Mouse (Mus musculus): ENCODE data around the gene Pin1.
A peak's percentile ranks its signal among the peaks of the same experiment; 100 is the strongest.
"Not testable (repeated sequence)": the region's sequence is repeated elsewhere in the genome, so short reads cannot be mapped to it uniquely, and the experiment has no call there.

The Pin1 gene

DNA sequence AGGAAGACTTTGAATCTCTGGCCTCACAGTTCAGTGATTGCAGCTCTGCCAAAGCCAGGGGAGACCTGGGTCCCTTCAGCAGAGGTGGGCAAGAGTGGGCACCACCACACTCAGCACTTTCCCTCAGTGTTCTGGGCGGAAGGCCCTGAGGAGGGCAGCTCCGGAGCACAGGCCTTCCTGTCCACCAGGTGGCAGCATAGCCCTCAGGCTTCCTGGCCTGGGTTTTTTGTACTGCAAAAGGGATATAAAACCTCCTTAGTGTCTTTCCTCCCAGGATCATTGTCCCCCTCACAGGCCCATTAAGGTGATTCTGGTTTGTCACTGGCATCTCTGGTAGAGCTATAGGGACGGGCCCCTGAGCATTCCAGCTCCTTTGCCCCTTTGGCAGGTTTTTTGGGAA is 10.4 kb downstream of the Pin1 start:
- no peak for DNase-seq (ENCODE audit: low spot score)

DNA sequence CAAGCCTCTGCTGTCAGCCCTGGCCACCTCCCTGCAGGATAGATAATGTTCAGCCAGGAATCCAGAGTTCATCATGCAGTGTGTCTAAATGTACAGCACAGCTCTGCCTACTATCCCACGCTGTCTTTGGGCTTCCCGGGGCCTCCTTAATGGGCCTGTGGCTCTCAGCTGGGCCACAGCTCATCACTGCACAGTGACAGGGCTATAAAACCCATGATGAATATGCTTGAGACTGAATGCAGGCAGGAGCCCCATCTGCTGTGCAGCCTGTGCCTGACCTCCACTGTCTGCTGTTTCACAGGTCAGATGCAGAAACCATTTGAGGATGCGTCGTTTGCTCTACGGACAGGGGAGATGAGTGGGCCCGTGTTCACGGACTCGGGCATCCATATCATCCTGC is 11.0 kb downstream of the Pin1 start:
- no peak for DNase-seq (ENCODE audit: low spot score)

DNA sequence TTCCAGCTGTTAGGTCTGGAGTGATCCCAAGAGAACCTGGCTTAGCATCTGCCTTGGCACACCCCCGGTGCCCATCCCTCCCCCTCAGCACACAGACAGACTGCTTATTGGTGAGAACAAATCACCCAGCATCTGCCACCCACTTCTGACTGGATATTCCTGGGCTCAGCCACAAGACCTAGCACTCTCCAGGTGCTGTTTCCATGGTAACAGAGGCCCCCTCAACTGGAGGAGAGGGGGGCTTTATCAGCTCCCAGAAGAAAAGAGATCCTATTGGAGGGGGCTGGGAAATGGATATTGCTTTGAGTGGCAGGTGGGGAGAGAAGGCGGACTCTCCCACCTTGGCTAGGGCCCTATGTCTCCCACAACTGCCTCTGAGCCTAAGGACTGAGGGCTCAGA is 12.1 kb downstream of the Pin1 start:
- no peak for DNase-seq (ENCODE audit: low spot score)

DNA sequence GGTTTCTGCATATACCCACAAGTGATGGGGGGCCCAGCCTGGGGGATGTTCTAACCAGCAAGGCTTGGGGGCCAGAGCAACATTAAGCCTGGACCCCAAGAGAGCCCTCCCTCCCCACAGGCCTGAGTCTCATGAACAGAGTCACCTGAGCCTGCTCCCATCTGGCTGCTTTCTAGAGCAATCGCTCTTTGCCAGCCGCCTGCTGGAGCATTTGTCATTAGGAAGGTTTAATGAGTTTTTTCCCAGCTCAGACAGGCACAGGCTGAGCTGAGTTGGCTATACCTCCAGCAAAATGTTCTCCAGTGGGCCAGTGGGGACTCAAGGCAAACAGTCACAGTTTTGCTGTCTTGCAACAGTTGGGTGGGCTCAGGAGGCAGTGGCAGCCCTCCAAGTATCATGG is 12.5 kb downstream of the Pin1 start:
- no peak for DNase-seq (ENCODE audit: low spot score)

DNA sequence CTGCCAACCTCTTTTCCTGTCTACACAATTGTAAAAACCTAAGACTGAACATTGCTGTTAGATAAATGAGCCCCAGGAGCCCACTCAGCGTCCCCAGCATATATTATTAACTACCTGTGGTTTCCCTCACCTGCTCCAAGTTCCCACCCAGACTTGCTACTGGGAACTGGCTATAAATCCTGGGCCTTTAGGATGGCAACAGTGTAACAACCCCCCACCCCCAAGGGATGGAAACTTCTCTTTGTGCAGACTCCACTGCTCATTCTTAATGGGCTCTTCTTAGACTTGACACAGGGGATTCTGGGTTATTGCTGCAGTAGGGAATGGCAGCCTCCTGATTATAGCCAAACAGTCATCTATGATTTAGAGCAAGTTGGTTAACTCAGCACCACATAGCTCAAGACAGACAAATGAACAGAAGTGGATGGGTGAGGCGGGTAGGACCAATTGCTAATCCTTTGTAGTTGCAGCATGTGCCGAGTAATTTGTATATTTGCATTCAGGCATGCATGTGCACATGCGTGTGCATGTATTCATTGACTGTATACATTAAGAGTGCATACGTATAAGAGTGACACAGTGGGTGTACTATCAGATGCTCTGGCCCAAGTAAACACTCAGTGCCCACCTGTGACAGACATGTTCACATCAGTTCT is 13.2 kb downstream of the Pin1 start:
- peak; percentile 68 for DNase-seq (ENCODE audit: low spot score)

DNA sequence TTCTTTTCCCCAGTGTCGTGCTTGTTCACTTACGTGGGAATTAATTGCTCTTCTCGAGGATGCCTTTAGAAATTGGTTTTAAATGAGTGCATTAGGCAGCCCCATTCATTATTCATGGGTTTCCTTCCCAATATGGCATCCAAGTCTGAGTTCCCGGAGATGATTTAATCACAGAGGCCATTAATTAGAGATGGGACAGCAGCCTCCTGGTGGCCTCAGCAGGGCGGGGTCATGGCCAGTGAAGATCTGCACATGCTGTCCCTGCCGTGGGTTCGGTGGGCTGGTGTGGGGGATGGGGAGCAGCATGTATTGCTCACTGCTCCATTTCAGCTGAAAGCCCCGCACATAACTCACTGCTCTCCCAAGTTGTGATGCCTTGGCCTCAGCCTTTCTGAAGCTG is 14.0 kb downstream of the Pin1 start:
- no peak for DNase-seq (ENCODE audit: low spot score)

DNA sequence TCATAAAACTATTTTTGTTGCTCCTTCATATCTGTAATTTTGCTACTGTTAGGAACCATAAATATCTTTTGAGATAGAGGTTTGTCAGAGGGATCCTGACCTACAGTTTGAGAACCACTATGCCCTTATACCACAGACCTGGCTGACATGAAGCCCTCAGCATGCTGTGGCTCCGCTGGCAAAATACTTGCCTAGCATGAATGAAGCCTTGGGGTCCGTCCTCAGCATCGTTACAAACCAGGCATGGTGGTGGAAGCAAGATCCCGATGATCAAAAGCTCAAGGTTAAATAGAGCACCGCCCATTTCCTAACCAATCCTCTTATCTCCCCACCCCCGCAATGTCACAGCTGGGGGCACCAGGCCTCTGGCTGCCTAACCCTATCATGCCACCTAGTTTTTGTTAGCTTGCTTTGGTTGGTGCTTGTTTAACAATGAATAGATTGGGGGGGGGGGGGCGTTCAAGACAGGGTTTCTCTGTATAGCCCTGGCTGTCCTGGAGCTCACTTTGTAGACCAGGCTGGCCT is 14.7 kb downstream of the Pin1 start:
- DNase-seq (ENCODE audit: low spot score): no peak

DNA sequence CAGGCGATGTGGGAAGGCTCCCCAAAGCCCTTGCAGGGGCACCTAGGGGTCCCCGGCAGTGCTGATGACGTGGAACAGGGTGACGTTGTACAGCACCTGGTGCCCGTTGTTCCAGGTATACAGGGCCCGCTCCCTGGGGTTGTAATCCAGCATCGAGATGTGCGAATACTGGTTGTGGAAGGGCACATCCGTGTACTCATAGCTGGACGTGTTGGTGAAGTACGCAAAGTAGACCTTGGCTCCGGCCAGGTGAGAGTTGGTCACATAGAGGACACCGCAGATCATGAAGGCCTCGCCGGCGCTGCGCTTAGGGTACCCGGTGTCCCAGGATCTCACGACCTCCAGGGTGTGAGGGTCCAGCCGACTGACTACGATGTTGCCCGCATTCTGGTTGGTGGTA is 16.2 kb downstream of the Pin1 start:
- DNase-seq (ENCODE audit: low spot score): no peak

DNA sequence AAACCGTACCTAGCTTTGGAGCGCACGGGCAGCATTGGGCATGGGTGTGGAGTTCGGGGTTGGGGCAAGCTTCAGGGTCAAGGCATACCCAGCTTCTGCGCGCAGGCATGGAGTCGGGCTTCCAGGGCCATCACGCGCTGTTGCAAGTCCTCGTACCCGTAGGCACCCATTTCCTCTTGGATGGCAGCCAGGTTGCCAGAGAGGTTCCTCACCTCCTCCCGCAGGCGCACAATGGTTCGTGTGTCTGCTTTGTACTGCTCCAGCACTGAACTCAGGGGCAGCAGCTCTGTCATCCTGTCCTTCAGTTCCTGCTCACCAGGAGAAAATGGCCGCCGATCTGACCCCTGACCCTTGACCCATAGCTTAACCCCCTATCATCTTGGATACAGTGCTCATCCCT is 20.2 kb downstream of the Pin1 start:
- DNase-seq (ENCODE audit: low spot score): no peak

DNA sequence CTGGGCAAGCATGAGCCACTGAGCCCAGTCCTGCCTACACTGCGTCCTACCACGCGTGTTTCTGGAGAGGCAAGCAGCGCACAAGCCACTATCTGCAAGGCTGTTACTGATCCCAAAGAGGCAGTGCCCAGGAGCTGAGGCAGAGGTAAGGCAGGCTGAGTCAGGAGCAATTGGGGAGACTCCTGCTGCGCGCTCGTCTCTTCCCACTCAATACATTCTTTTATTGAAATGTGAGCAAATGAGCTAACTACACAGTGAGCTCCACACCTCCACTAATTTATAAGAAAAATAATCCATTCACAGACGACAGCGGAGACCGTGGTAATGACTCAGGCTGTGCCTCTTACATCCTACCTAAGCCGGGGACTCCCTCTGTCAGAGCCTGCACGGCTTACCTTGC is 26.0 kb downstream of the Pin1 start:
- no peak for DNase-seq (ENCODE audit: low spot score)

DNA sequence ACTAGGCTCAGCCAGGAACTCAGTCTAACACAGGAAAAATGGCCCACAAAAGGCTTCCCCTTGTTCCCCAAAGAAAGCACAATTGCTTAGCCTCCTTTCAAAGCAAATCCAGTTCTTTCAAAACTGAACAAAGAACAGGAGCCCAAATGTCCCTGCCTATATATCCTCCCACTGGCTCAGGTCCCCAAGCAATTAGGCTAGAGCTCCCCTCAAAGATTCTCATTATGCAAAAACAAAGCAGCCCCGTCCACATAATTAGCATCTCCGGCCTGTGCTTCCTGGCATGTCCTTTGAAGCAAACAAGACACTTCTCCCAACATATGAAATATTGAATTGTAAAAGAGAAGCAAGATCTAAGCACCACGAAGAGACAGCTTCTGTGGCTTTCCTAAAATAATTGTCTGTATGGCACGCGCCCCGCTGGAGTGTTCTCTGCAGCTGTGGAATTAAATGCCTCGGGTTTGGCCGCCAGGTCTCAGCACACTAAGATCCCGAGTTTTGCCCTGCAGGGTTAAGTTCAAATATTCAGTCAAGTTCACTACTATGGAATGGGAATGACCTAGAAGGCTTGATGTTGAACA is 28.6 kb downstream of the Pin1 start:
- DNase-seq (ENCODE audit: low spot score): no peak

DNA sequence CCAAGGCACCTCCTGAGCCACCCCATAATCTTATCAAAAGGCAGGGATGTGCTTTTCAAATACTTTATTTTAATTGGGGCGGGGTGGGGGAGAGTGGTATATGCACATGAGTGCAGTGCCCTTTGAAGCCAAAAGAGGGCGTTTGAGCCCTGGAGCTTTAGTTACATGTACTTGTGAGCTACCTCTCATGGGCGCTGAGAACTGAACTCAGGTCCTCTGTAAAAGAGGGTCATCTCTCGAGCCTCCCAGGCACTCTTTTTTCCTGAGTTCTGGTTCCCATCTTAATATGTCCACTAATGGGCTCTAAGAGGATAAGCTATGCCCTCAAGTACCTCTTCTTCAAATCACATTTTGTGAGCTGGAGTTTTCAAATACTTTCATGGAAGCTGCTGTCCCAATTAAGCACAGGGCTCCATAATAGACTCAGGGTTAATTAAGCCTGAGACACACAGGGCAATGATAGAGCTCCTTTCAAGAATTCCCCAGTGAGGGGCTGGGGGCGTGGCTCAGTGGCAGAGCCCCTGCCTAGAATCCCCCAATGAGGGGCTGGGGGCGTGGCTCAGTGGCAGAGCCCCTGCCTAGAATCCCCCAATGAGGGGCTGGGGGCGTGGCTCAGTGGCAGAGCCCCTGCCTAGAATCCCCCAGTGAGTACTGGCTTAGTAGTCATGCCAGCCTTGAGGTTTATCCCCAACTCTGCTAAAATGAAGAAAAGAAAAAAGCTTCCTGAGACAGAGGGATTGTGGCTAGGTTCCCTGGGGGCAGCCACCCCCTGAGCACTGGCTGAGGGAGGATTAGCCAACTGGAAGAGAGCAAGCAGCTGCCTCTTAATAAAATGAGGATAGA is 29.9 kb downstream of the Pin1 start:
- DNase-seq (ENCODE audit: low spot score): no peak

DNA sequence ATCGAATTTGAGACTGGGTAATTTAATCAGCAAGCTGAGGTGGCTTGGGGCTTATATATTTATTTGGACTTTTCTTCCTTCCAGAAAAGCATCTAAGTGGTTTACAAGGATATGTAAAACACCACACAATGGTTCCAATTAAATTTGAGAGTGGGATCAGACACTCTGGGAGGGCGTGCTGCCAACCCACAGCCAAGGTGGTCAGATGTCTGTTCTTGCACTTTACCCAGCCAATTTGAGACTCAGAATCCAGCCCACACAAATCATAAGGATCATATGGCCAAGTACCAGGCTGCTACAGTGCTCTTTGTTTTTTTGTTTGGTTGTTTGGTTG is 30.5 kb downstream of the Pin1 start:
- no peak for DNase-seq (ENCODE audit: low spot score)

DNA sequence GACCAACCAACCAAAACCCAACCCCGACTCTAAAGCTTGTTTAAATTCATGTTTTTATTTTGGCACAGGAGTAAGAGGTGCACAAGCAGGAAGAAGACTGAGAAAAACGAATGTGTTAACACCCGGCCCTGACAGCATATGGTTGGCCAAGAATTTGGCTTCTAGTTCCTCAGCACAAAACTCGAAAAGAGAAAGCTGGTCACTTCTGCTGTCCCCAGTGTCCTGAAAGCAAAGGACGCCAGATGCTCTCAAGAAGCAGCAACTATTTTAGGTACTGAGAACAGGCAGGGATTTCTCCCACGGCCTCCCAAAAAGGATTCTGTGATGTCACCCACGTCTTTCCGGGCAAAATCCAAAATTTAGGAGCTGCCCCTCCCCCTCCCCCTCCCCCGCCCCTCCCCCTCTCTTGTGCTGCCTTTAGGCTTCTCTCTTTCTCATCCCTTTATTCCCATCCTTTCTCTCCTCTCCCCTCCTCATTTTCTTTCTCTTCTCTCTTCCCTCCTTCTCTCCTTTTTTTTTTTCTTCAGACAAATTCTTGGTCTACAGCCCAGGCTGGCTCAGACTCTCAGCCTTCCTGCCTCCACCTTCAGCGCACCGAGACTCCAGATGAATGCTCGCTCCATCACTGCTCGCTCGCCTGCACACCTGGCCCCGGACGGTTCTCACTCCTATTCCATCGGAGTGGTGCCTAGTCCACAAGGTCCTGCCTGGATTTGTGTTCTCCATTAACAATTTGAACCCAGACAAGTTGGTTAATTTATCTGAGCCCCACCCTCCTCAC is 33.4 kb downstream of the Pin1 start:
- no peak for DNase-seq (ENCODE audit: low spot score)

DNA sequence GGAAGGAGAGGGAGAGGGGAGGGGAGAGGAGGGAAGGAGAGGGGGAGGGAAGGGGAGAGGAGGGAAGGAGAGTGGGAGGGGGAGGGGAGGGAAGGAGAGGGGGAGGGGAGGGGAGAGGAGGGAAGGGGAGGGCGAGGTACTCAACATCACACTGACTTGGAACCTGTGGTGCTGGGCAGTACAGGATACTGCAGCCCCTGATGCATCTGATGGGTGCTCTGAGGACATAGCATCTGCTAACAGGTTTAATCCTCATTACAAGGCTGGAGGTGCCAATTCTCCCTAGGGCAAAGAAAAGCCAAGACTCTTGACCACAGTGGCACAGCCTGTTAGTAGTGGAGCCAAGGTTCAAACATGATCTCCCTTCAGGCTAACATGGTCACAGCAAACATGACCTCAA is 37.5 kb downstream of the Pin1 start:
- DNase-seq (ENCODE audit: low spot score): no peak

DNA sequence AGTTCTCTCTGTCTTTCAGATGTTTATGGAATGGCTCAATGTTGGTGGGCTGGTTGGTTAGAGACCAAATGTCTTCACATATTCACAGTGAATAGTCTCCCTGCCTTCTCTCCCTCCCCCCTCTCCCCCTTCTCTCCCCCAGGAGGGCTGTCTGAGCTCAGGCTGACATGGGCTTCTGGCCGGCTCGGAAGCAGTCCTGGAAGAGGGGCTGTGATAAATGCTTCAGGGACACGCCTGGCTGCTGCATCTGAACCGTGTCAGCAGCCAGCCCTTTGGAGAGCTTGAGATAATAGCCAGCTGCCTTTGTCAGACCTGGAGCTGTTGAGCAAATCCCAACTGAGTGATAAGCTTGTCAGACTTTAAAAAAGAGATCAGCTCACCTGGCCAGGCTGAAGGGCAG is 38.0 kb downstream of the Pin1 start:
- DNase-seq (ENCODE audit: low spot score): no peak

DNA sequence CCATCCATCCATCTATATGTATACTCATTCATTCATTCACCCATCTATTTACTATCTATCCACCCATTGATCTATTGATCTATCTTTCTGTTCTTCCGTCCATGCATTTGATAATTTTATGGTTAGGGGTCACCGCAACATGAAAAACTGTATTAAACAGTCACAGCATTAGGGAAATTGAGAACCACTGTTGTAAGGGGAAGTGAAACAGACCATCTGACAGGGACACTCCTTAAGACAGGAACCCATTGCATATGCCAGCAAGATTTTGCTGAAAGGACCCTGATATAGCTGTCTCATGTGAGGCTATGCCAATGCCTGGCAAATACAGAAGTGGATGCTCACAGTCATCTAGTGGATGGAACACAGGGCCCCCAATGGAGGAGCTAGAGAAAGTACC is 38.6 kb downstream of the Pin1 start:
- DNase-seq (ENCODE audit: low spot score): not testable (repeated sequence)

DNA sequence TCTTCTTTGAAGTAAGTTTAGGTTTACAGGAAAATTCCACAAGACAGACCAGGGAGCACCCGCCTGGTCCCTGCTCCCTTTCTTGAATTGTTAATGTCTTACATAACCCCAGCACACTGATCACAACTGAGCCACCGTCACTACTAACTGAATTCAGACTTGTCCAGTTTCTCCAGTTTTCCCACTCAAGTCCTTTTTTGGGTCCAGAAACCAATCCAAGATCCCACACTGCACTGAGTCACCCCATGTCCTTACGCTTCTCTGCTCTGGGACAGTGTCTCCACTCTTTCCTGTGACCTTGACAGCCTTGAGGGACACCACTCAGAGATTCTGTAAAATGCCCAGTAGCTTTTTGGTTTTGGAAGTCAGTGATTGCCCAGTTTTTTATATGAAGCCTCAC is 41.0 kb downstream of the Pin1 start:
- DNase-seq (ENCODE audit: low spot score): no peak

DNA sequence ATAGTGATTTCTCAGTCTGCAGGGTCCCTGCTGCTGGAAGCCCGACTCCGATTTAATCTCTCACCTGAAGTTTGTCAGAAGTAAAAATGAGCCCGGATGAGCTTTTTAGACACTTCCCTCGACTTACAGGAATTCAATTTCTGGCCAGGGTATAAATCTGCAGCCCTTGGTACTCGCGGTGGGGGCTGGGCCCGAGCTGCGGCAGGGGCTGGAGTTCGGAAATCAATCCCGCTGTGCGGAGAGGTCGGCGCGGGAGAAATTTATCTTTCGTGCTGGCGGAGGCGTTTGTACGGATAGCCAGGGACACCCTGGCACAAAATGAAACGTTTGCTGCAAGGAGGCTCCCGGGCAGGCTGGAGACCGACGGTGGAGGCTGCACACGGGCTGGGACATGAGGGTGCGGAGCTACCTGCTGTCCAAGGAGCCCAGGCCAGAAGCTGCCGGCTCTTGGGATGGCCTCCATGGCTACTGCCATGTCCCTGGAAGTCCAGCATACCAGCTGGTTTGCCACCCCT is 42.9 kb downstream of the Pin1 start:
- no peak for DNase-seq (ENCODE audit: low spot score)

DNA sequence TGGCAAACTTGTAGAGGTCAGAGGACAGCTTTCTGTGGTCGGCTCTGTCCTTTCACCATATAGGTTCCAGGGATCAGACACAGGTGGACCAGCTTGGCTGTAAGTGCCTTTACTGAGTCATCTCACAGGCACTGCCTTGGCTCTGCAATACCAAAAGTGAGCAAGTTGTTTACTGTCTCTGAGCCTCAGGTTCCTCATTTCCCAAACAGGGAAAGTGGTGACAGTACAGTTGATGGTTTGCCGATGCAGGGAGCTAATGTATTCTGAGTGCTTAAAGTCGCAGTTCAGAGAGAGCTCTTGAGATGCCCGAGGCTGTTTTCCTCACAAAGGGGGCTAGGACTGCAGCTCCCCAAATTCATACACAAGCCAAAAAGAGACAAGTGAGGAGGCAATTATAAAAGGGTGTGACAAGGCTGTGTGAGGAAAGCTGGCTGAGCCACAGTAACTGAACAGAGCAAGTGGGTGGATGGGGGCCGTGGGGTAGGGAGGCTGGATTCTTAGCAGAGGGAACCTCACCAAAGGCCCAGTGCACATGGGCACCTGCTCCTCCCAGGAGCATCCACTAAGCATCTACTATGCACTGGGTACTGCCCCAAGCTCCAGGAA is 44.3 kb downstream of the Pin1 start:
- no peak for DNase-seq (ENCODE audit: low spot score)

DNA sequence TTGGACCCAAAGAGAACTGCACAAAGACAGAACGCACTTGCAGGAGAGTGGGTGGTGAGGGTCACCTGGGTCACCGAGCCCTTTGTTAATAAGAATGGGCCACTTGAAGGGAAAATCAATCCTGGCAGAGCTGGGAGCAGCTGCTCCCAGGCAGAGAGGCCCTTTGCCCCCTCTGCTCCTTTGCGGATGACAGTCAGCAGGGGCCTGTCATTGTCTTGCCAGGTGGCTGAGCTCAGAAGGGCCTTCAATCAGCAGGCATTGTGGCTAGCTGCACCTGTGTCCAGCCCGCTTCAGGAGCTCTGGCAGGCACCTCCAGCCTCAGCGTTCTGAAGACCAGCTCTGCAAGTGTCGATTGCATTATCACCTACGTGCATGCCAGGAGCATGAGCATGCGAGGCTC is 45.6 kb downstream of the Pin1 start:
- no peak for DNase-seq (ENCODE audit: low spot score)

DNA sequence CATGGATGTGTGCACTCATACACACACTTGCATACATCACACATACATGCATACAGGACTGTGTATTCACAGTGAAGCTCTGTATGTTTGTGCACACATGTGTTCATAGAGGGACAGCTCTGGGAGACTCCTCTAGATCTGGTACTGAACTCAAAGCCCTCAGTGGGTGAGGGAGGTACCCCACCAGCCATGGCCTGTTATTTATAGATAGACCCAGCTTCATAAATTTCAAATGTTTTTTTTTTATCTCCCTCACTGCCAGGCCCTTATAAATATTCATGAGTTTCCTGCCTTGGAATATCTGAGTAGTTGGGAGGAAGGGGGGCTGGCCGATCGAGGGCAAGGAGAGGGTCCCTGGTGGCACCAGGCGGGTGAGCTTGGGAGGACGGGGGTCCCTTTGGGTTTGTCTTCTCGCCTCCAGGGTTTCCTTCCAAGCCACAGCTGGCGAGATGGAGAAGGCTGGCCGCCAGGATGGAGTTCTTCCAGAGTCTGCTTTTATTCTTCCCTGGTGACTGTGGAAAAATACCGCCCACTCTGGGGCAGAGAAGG is 52.0 kb downstream of the Pin1 start:
- no peak for DNase-seq (ENCODE audit: low spot score)

All from testis, postnatal 14 days (tissue).